Comparison of ENCODE assay signal across 21 mouse cellular contexts in genomic region chr6:93548311-93548710, GRCm38 (mm10).
"Had no signal": no experiment of that assay in that cellular context is flagged by ENCODE, and none has a peak within 500 bp of the region (broad histone marks: within the 10 kb centered on the region; RNA-seq: fewer than 3 reads in every experiment).

No protein-coding gene starts in this region.

- ATAC-seq: lung, postnatal 0 days had no signal

- H3K9ac ChIP-seq: kidney, embryonic 15.5 days; liver, embryonic 13.5 days; neural tube, embryonic 12.5 days; neural tube, embryonic 15.5 days had no signal

- H3K27ac ChIP-seq: kidney, embryonic 15.5 days; left cerebral cortex, adult 2 months; liver, embryonic 13.5 days; midbrain, embryonic 10.5 days; neural tube, embryonic 12.5 days; neural tube, embryonic 15.5 days; stomach, postnatal 0 days had no signal

- H3K27me3 ChIP-seq: kidney, embryonic 15.5 days; liver, embryonic 13.5 days; megakaryocyte, embryonic 14.5 days; neural tube, embryonic 12.5 days; neural tube, embryonic 15.5 days had no signal

- H3K36me3 ChIP-seq: kidney, embryonic 15.5 days; liver, embryonic 13.5 days; midbrain, embryonic 10.5 days; neural tube, embryonic 12.5 days; neural tube, embryonic 15.5 days had no signal

- DNase-seq: kidney, postnatal 10 days; kidney, postnatal 36 days; layer of hippocampus, postnatal 36 days; liver, embryonic 13.5 days; lung, adult 2 months; lung, postnatal 36 days; midbrain, embryonic 14.5 days; right cerebral cortex, adult 18-20 months; right cerebral cortex, postnatal 14 days; right cerebral cortex, postnatal 4 days; thymus, adult 2 months; thymus, postnatal 14 days; thymus, postnatal 4 days had no signal

- H3K4me1 ChIP-seq: liver, embryonic 13.5 days; megakaryocyte, embryonic 14.5 days; neural tube, embryonic 12.5 days had no signal

- H3K4me2 ChIP-seq: kidney, embryonic 15.5 days; liver, embryonic 13.5 days; neural tube, embryonic 12.5 days; neural tube, embryonic 15.5 days had no signal

- H3K4me3 ChIP-seq: kidney, embryonic 15.5 days; left cerebral cortex, adult 2 months; liver, embryonic 13.5 days; megakaryocyte, embryonic 14.5 days; midbrain, embryonic 10.5 days; neural tube, embryonic 12.5 days; neural tube, embryonic 15.5 days had no signal

- H3K9me3 ChIP-seq: kidney, embryonic 15.5 days; liver, embryonic 13.5 days; midbrain, embryonic 10.5 days; neural tube, embryonic 12.5 days; neural tube, embryonic 15.5 days had no signal
